In genomic region chr2:11651476-11651875, GRCm38 (mm10) we compare ENCODE assay signal across 35 mouse cellular contexts. TPM values are rescaled to one million over a fixed set of nuclear protein-coding genes. Genes with fewer than 3 reads are reported as not detected.
DNase-seq lines count a peak whose midpoint lies in the region; TF ChIP-seq lines count a peak whose summit lies in the region.
"Had no signal": no experiment of that assay in that cellular context is flagged by ENCODE, and none has a peak within 500 bp of the region (broad histone marks: within the 10 kb centered on the region; RNA-seq: fewer than 3 reads in every experiment).

No protein-coding gene starts in this region.

- WGBS in large intestine, adult 2 months = 30% methylated on average over 3 of the region's 3 CpGs

- peaks cover 20 to 71% of the 10 kb centered on the region in 2 experiments for H3K4me1 ChIP-seq in CH12.LX (ENCODE audit: control insufficient read depth in 1 of 2, insufficient read depth in 2 of 2)
- H3K4me1 ChIP-seq: embryonic facial prominence, embryonic 12.5 days; forebrain, embryonic 15.5 days; hindbrain, embryonic 13.5 days; limb, embryonic 12.5 days; midbrain, embryonic 13.5 days; neural tube, embryonic 15.5 days had no signal

- peaks cover 6% of the 10 kb centered on the region for H3K79me2 ChIP-seq in CH12.LX (replicated peaks; ENCODE audit: control insufficient read depth, extremely low read depth, insufficient read depth, poor library complexity, severe bottlenecking)

- intact Hi-C loops in heart, postnatal 25 days (cut with DNase I) = no loop called here

- TF ChIP-seq CTCF in CH12.LX (conservative IDR thresholded peaks at IDR 0.05 in 1 of 2, IDR thresholded peaks at IDR 0.05 in 1 of 2; ENCODE audit: low read depth in 2 of 2, low read length in 2 of 2) = no peak

- DNase-seq in CH12.LX (ENCODE audit: extremely low read depth) = no peak
- peak; percentile 87 for DNase-seq in induced T-regulatory cell, adult 2 months (ENCODE audit: low read depth)
- peak; percentile 24 for DNase-seq in large intestine, adult 2 months (ENCODE audit: low read depth, low spot score)
- DNase-seq in heart, postnatal 25 days (ENCODE audit: low spot score) = no peak
- no peak for DNase-seq in right cerebral cortex, postnatal 36 days (ENCODE audit: low spot score in 2 of 2)
- no peak for DNase-seq in lung, postnatal 14 days
- no peak for DNase-seq in left cerebral cortex, adult 9 months (ENCODE audit: low spot score in 2 of 2)
- DNase-seq: adrenal gland, adult 2 months; cerebellum, adult 11 months; cerebellum, adult 9-10 months; embryo, embryonic 11 days; gastrocnemius, adult 2 months; gastrocnemius, postnatal 36 days; heart, adult 18-20 months; heart, postnatal 4 days; kidney, adult 8-10 months; layer of hippocampus, adult 9-11 months; right cerebral cortex, postnatal 25 days had no signal

- H3K36me3 ChIP-seq in CH12.LX (replicated peaks in 1 of 2; ENCODE audit: control insufficient read depth in 1 of 2, insufficient read depth in 1 of 2, low read length in 1 of 2) = peaks cover 4 to 7% of the 10 kb centered on the region in 2 experiments
- H3K36me3 ChIP-seq: embryonic facial prominence, embryonic 12.5 days; forebrain, embryonic 15.5 days; hindbrain, embryonic 13.5 days; limb, embryonic 12.5 days; midbrain, embryonic 13.5 days; neural tube, embryonic 15.5 days had no signal

- no peaks in the 10 kb centered on the region for H3K9me3 ChIP-seq in CH12.LX (replicated peaks; ENCODE audit: low read length)
- H3K9me3 ChIP-seq: embryonic facial prominence, embryonic 12.5 days; forebrain, embryonic 15.5 days; hindbrain, embryonic 13.5 days; limb, embryonic 12.5 days; midbrain, embryonic 13.5 days; neural tube, embryonic 15.5 days had no signal

- H3K27me3 ChIP-seq in CH12.LX (replicated peaks) = no peaks in the 10 kb centered on the region
- H3K27me3 ChIP-seq: embryonic facial prominence, embryonic 12.5 days; forebrain, embryonic 15.5 days; hindbrain, embryonic 13.5 days; limb, embryonic 12.5 days; midbrain, embryonic 13.5 days; neural tube, embryonic 15.5 days had no signal

- no peak for TF ChIP-seq EP300 in CH12.LX (IDR thresholded peaks at IDR 0.05; ENCODE audit: low read length)

- in situ Hi-C loops in CH12.LX (cut with MboI; ENCODE audit: low pct_ligation_motif_present, low pct_unique_long_range_greater_than_20kb, low sequenced_read_pairs) = no loop called here

- no peak for TF ChIP-seq POLR2A in CH12.LX (IDR thresholded peaks at IDR 0.05; ENCODE audit: low read depth, low read length)

- TF ChIP-seq RAD21 in CH12.LX (IDR thresholded peaks at IDR 0.05; ENCODE audit: low read depth, low read length) = no peak

- peak overlapping the region; percentile 4; the same call in 1 of the 2 replicates for H3K27ac ChIP-seq in CH12.LX (ENCODE audit: insufficient read depth, low read depth)
- H3K27ac ChIP-seq: embryonic facial prominence, embryonic 12.5 days; forebrain, embryonic 15.5 days; gastrocnemius, adult 2 months; hindbrain, embryonic 13.5 days; kidney, postnatal 0 days; limb, embryonic 12.5 days; macrophage; midbrain, embryonic 13.5 days; neural tube, embryonic 15.5 days had no signal

- dilution Hi-C loops in CH12.LX (cut with MboI; ENCODE audit: extremely low pct_ligation_motif_present, extremely low pct_unique_long_range_greater_than_20kb, low sequenced_read_pairs) = no loop called here

- no peak overlapping the region for H3K9ac ChIP-seq in CH12.LX (ENCODE audit: insufficient read depth, low read depth)
- H3K9ac ChIP-seq: embryonic facial prominence, embryonic 12.5 days; forebrain, embryonic 15.5 days; hindbrain, embryonic 13.5 days; limb, embryonic 12.5 days; midbrain, embryonic 13.5 days; neural tube, embryonic 15.5 days had no signal

- no peak overlapping the region for H3K4me2 ChIP-seq in CH12.LX (ENCODE audit: insufficient read depth, low read depth, poor library complexity, severe bottlenecking)
- H3K4me2 ChIP-seq: embryonic facial prominence, embryonic 12.5 days; forebrain, embryonic 15.5 days; heart, embryonic 11.5 days; hindbrain, embryonic 13.5 days; limb, embryonic 12.5 days; liver, embryonic 11.5 days; midbrain, embryonic 13.5 days; neural tube, embryonic 15.5 days had no signal

- H3K4me3 ChIP-seq in CH12.LX (replicated peaks in 1 of 3; ENCODE audit: low read depth in 2 of 3, low read length in 2 of 3, poor library complexity in 1 of 3) = no peak overlapping the region
- H3K4me3 ChIP-seq: embryonic facial prominence, embryonic 12.5 days; forebrain, embryonic 15.5 days; gastrocnemius, adult 2 months; hindbrain, embryonic 13.5 days; limb, embryonic 12.5 days; midbrain, embryonic 13.5 days; neural tube, embryonic 15.5 days had no signal

TF ChIP-seq in CH12.LX, 34 proteins besides CTCF, POLR2A, EP300 and RAD21:
- TF ChIP-seq UBTF (IDR thresholded peaks at IDR 0.05; ENCODE audit: low read depth, low read length) (no peak), HCFC1 (IDR thresholded peaks at IDR 0.05; ENCODE audit: low read depth, low read length) (no peak), CHD1 (IDR thresholded peaks at IDR 0.05; ENCODE audit: low read depth, low read length) (no peak), JUN (IDR thresholded peaks at IDR 0.05; ENCODE audit: insufficient read depth, low read depth, low read length) (no peak), USF1 (IDR thresholded peaks at IDR 0.05; ENCODE audit: low read depth, low read length) (no peak), MYC (IDR thresholded peaks at IDR 0.05; ENCODE audit: low read depth, low read length) (no peak)
TF ChIP-seq in CH12.LX: peak in this region for 0.

RNA-seq across cellular contexts. Expression of gene Il2ra, which starts 8.9 kb away (rescaled TPM):
- 5.5 and 6.0 TPM in 2 replicates for total RNA-seq in CH12.LX (2012; rRNA removed)
- 4.8 and 6.3 TPM in 2 replicates for total RNA-seq in CH12.LX (2014; rRNA removed)
- polyA plus RNA-seq in CH12.LX (2012; ENCODE audit: insufficient read length, low read depth) = 8.7 and 8.8 TPM in 2 replicates
- 0.36 and 0.73 TPM in 2 replicates for polyA plus RNA-seq in large intestine, adult 2 months (2012; rRNA removed)
- 1 to 10 TPM in 1 of 2 experiments, under 1 TPM in 1; 0.64 to 1.0 TPM for total RNA-seq in heart, postnatal 25 days (2021)
- total RNA-seq: heart, postnatal 4 days had no signal
- polyA plus RNA-seq: adrenal gland, adult 2 months; embryonic facial prominence, embryonic 12.5 days; forebrain, embryonic 15.5 days; heart, embryonic 11.5 days; kidney, postnatal 0 days; limb, embryonic 12.5 days; liver, embryonic 16.5 days; neural tube, embryonic 15.5 days had no signal

RNA-seq across cellular contexts. Expression of gene Gm17490, which starts 25.4 kb away (rescaled TPM):
- not detected in 2 replicates for total RNA-seq in CH12.LX (2012; rRNA removed)
- total RNA-seq in CH12.LX (2014; rRNA removed) = not detected in 2 replicates
- polyA plus RNA-seq in CH12.LX (2012; ENCODE audit: insufficient read length, low read depth) = not detected in 2 replicates
- not detected in 2 replicates for polyA plus RNA-seq in large intestine, adult 2 months (2012; rRNA removed)
- total RNA-seq in heart, postnatal 25 days (2021) = not detected
- total RNA-seq: adrenal gland, adult 2 months; gastrocnemius, adult 2 months; gastrocnemius, postnatal 36 days; heart, adult 18-20 months; heart, postnatal 4 days; left cerebral cortex, postnatal 14 days; megakaryocyte-erythroid progenitor cell, adult 5-6 weeks had no signal
- polyA plus RNA-seq: adrenal gland, adult 2 months; embryonic facial prominence, embryonic 12.5 days; forebrain, embryonic 15.5 days; frontal cortex, adult 2 months; heart, embryonic 11.5 days; heart, embryonic 16.5 days; hindbrain, embryonic 13.5 days; kidney, postnatal 0 days; limb, embryonic 12.5 days; liver, embryonic 11.5 days; liver, embryonic 16.5 days; lung, embryonic 16.5 days; macrophage; midbrain, embryonic 13.5 days; neural tube, embryonic 15.5 days; spleen, adult 2 months had no signal

RNA-seq across cellular contexts. Expression of gene Rbm17, which starts 47.5 kb away (rescaled TPM):
- total RNA-seq in CH12.LX (2012; rRNA removed) (199 and 248 TPM in 2 replicates), CH12.LX (2014; rRNA removed) (239 and 244 TPM in 2 replicates)
- polyA plus RNA-seq in CH12.LX (2012; ENCODE audit: insufficient read length, low read depth) = 344 and 405 TPM in 2 replicates
- polyA plus RNA-seq in large intestine, adult 2 months (2012; rRNA removed) = 35.4 and 42.2 TPM in 2 replicates
- total RNA-seq in heart, postnatal 25 days (2021) = 10 to 100 TPM; 57.1 to 61.4 TPM

RNA-seq across cellular contexts. Expression of gene Il15ra, which starts 53.6 kb away (rescaled TPM):
- total RNA-seq in CH12.LX (2012; rRNA removed) = 14.4 and 15.1 TPM in 2 replicates
- 12.6 and 14.0 TPM in 2 replicates for total RNA-seq in CH12.LX (2014; rRNA removed)
- 16.6 and 19.4 TPM in 2 replicates for polyA plus RNA-seq in CH12.LX (2012; ENCODE audit: insufficient read length, low read depth)
- 27.5 and 39.0 TPM in 2 replicates for polyA plus RNA-seq in large intestine, adult 2 months (2012; rRNA removed)
- 10 to 100 TPM; 28.6 to 37.3 TPM for total RNA-seq in heart, postnatal 25 days (2021)

Comparison
In these comparisons a context has a peak if more than half of its experiments do, and no peak if none do; other contexts are left out.
1. DNase-seq: peak in induced T-regulatory cell, adult 2 months (single experiment) and large intestine, adult 2 months (single experiment); none in CH12.LX (single experiment), heart, postnatal 25 days (single experiment), right cerebral cortex, postnatal 36 days (0 of 2), lung, postnatal 14 days (single experiment) and left cerebral cortex, adult 9 months (0 of 2).